Mouse (Mus musculus) testis, postnatal 14 days (tissue): Measurements from ENCODE around the gene Gm17268.

Experiments
- DNase-seq: peaks from one replicate; pipeline ENCODE4 v3.0.0; 2021; ENCODE audit warnings: low spot score

The Gm17268 gene

DNA sequence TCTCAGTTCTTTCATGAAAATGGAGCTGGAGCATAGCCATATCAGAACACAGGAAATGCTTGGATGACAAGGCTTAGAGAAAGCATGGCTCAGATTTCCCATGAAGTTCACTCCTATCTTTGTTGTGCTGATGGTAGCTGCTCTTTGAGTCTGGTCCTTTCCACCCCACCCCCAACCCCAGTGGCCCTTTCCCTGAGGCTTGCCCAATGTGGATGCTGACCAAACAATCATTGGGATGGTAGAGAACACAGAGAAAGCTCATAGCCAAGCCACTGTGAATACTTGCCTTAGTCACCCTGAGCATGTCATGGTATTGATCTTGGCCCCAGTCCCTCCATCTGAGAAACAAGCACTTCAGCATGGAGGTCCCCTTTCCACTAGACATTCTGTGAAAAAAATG lies 6.2 kb downstream of the Gm17268 start:
- DNase-seq = no peak

DNA sequence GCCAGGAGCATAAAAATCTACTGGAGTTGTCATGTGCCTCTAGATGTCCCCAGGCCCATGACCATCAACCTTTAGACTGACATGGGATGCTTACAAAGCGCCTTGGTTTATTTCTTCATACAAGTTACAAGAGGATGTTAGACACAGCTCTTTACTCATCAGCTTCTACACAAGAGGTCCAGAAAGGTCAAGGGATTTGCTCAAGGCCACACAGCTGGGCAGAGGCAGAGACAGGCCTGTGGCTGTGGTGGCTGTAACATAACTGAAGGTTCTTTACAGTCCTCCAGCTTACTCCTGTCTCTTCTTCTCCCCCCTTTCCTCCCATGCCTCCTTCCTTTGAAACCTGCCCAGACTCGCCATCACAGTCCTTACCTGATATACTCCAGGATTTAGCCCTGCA lies 8.2 kb downstream of the Gm17268 start:
- DNase-seq = no peak

DNA sequence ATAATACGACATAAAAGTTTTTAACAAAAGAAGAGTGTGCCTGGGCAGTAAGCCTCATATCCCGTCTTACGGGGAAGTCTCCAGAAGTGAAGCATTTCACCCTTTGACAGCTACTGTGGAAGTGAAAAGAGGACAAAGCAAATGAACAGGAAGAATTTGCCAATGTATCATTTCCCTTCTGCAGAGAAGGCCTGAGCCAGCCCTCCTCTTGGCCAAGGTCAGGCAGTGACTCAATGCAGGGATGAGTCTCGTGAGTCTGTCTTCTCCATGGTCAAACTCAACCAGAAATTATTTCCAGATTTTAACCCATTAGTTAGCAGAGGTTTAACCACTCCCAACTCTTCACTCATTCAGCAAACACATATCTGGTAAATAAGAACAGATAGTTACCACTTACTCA lies 14.6 kb downstream of the Gm17268 start:
- no peak for DNase-seq

DNA sequence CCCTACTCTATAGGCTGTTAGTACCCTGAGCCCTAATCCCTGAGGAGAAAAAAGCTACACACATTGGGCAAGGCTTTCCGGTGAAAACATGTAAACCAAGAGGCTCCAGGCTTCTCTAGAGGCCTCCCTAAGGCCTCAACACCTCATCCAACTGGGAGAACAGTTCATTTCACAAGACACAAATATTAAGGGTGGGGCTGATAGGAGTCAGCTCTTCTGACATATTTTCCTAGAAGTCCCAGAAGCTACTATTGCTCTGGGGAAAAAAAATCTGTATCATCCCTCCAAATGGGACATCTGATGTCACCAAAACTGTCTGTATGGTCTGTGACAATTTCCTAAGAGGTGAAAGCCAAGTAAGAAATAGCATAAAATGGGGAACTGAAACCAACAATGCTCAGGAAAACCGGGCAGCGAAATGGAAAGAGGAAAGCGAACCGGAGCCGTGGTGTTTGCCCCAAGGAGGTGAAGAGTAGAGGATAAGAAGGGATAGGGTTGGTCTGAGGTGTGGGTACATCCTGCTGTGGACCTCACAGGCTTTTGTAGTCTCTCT lies 15.8 kb downstream of the Gm17268 start:
- no peak for DNase-seq

DNA sequence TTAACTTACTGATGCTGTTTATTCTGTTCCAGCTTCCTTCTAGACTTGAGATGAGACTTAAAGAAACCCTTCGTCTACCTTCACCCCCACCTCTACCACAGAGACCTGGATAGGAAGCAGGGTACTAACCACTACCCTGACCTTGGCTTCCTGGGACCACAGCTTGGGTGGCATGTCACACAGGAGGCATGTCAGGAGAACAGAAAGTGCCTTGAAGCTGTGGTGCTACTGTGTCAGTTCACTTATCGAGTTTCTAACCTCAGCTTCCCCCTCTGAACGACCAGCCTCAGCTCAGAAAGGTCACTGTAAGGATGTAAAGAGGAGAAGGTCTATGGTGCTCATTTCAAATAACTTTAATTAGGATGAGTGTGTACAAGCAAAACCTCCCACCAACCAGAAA lies 17.0 kb downstream of the Gm17268 start:
- DNase-seq = no peak

DNA sequence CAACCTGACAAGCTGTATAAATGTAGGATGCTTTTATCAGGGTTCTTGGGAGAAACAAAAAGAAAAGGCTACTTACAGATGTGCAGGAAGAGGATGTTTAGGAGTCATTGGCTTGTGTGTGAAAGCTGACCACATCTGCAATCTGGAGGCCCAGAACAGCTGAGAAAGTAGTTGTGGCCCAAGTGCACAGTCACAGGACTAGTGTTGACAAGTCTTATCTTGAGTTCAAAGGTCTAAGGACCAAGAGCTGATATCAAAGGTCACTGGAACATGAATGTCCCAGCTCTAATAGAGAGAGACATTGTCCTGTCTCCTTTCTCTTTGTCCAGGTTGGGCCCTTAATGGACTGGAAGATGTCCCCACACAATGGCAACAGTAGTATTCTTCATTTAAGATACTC lies 18.6 kb downstream of the Gm17268 start:
- no peak for DNase-seq

DNA sequence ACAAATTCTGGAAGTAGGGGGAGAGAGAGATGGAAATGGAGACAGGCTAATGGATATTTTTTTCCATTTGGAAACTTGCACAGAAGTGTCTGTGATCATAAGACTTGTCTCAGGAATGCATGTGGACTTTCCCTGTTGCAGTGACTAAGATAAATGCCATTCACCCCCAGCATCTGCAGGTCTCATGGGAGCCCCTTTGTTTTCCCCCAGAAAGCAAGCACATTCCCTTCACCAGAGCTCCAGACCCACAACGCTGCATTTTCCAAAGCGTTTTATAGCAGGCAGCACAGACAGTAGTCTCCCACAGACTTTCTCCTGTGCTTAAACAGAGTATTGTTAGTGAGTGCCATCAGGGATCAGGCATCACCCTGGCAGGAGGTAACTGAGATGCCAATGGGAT lies 19.0 kb downstream of the Gm17268 start:
- no peak for DNase-seq

DNA sequence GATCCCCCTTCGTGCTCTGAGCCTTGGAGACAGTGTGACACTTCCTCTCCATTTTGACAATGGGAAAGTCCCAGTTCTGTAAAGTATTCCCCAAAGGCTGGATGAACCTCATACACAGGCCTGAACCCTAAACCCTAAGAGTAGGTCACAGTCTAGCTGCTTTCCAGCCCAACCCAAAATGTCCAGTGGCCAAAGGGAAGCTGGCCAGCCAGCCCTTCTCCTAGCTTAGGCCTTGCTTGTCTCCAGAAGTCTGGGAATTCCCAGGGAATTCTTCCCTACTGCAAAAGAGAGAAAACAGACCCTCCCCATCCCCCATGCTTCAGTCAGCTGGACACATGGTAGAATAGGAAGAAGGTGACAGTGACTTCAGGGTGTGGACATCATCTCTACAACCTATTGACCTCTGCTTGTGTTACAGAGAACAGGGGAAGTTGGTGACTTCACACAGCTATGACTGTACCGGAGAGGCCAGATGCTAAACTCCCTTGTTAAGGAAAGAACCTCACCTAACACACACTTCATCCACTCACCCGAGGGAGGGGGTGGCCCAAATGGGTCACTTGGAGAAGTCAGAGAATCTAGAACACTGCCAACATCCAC lies 22.1 kb downstream of the Gm17268 start:
- DNase-seq = no peak

DNA sequence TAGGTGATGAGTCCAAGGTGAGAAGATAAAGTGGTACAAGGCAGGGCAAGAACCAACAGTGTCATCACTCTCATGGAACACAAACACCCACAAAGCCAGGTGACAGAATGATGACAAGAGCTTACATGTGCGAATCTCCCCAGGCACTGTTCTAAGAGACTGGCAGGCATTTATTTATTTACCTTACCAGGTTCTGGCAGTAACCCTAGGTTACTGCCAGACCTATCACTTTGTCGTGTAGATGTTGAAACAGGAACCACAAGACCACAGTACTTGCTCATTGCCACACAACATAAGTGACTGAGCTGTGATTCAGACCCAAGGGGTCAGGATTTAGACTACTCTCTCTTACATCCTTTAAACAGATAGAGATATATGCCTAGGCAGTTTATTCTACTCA lies 23.3 kb downstream of the Gm17268 start:
- DNase-seq = no peak

DNA sequence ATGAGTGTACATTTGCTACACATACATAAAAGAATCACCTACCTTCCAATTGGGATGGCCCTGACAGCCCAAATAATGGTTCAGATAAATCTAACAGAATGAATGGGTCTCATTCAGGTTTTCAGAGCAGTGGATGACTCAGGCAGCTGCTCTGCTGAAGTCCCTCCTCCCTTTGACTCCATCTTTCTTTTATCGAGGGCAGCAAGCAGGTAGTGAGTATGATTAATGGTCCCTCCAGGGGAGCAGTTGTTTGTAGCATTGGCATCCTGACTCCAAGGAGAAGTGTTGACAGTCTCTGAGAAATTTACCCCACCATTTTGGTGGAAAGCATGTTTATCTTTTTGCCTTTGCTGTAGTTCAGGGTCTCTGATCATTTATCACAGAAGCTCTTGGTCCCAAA lies 24.6 kb downstream of the Gm17268 start:
- DNase-seq = no peak

DNA sequence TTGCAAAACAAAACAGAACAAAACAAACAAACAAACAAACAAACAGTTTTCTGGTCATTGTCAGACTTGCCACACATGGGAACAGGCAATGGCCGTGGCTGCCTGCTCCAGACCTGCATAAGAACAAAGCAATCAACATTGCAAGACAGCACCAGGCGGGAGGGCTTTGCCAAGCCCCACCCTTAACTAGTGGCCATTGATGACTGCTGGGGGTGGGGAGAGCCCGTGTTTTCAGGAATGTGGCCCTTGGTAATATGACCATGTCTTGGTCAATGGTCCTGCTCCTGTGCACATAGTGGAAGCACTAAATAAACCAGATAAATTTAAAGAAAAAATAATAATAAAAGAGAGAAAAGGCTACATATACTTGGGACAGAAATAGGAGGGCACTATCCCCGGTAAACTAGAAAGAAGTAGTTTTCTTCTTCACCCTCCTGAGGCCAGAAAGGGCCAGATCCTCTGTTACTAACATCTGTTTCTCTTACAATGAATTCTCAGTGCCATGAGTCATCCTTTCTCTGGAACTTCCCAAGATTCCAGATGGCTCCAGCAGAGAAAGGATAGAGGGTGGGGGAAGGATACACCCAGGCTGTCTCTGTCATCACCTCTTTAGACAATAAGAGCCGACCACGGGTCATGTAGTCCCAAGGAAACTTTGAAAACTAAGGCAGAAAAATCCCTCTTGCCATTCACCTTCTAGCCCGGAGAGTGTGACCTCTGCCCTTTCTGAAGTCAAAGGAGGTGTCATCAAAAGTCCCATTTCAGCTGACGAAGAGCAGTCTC lies 26.8 kb downstream of the Gm17268 start:
- DNase-seq = no peak

DNA sequence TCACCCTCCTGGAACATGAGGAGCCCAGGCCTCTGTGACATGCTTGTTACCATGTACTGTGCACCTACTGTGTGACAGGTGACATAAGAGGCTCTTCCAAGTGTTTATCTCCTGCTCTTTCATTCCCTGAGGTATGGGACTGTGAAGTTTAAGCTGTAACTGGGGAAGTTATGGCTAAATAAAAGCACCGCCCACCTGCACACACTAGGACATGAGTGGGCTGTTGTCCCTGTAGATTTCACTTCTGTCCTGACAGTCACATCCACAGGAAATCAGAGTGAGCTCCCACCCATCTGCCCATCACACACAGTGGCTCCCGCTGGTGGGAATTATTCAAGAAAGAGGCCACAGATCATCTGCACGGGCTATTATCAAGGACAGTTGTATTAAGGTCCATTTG lies 28.2 kb downstream of the Gm17268 start:
- no peak for DNase-seq

DNA sequence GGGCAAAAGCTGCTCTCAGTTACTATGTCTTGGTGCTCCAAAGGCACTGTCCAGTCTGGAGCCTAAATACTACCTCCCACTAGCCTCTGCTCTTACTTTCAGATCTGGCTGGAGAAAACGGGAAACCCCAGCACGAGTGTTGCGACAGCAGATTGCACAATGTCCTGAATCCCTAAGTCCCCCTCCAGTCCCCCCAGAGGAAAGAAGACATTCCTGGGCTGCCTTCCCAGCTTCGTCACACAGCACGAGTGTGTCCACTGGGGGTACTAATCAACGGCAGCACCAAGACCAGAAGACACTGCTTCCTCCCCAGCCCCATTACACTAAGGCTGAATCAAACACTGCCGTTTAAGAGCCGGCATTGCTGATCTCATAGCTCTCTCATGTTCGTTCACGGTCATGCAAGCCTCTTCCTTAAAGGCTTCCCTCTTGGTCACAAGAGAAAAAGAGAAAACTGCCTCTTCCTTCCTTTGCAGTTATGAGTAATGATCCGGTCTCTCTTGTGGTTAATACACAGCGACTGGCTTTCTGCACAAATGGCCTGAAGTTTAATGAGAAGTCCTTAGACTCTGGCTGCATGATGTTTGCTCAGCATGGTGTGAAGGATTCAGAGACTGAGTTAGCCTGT lies 31.5 kb downstream of the Gm17268 start:
- DNase-seq = no peak

DNA sequence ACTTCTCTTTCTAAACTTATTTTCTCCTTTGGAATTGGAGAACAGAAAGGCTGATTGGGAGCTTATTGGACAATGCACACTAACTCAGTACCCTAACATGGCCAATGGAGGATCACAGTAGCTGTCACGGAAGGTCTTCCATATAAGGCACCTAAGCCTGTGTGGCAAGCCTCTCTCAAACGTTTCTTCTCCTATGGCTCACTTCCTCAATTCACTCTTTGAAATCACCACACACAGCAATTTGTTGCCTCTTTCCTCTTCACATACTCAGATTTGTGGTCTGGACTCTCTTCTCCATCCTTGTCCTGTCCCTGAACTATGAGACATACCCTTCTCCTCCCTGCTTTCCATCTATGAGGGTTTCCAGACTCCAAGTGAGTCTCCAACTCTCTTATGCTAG lies 33.6 kb downstream of the Gm17268 start:
- DNase-seq = no peak

DNA sequence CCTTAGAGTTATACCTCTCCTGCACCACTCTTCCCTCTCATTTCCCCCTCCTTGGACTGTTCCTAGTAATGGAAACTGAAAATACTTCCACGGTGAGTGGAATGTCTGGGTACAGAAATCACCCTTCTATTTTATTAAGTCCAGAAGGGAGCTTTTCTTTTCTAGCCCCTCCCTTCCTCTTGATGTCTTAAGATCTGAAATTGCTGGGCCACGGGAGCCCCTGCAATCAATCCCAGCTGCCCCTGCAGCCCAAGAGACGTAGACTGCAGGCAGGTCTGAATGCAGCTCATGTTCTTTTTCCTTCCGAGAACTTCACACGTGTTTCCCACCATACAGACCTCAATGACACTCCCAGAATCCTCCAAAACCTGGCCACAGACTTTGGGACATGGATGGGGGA lies 37.8 kb downstream of the Gm17268 start:
- DNase-seq = no peak

DNA sequence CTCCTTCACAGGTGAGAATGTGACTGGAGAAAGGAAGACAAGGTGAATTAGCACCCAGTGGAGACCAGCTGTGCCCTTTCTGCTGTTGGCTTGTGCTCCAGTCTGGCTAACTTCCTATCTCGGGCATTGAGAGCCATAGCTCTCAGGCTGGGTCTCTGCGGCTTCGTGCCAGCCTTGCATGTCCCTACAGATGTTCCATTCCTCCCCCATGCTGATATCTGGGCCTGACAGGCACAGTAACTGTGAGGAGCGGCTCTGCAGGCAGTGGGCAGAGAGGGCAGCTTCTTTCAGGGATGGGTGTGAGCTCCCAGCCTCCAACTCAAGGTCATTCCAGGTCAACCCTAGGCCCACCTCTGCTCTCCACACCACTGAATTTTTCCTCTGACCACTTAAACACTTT lies 38.9 kb downstream of the Gm17268 start:
- DNase-seq = no peak

DNA sequence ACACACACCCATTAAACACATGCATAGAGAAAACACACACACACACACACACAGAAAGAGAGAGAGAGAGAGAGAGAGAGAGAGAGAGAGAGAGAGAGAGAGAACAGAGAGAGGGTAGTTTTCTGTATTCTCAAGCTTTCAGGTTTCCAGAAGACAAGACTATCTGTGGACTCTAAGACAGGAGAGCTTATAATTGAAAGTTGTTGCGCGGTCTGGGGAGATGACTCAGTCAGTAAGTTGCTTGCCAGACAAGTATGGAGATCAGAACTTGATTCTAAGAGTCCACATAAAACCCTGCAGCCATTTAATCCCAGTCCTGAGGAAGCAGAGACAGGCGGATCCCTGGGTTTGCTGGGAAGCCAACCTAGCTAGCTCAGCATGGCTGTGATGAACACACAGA lies 39.7 kb downstream of the Gm17268 start:
- no peak for DNase-seq

DNA sequence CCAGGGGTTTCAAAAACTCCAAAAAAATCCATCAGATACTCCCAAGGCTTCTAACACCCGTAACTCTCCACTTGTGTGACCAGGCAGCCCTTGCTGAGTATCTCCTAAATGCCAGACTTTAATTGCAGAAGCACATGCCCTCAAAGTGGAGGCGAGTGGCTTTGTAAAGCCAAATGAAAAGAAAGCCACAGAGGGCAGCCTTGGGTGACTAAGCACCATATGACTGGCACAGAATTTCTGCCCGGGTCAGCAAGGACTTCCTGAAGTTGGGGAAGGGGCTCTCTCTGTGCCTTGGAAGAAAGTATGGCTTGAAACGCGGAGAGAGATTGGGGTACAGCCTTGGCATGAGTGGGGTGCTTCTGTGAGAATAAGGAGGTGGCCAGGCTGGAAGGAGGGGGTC lies 41.3 kb downstream of the Gm17268 start:
- DNase-seq = no peak

DNA sequence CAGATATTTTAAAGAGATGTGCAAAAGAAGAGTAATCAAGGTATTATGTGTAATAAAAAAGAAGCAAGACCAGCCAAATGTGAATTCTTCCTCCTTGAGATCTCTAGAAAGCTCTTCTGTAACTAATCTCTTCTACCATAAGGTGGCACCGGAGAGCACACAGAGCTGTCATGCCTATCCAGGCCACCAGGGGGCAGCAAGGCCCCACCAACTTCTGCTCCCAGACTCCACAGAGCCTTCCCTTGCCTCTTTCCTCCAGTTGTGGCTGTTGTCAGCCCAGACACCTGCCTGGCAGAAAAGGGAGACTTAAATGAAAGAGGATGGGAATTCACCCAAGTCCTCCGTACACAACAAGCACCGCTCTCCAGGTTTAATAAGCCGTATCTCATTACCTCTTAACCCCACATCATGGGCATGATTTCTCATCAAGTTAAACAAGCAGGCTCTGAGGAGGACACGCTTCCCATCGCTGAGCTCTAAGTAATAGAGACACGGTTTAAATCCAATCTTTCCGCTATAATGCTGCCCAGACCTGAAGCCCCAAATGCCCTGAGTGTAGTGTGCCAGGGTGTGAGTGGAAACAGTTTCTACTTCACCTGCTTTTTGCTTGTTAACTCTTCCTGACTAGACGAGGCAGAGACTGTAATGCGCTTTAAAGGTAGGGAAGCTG lies 42.1 kb downstream of the Gm17268 start:
- DNase-seq = peak; percentile 64

DNA sequence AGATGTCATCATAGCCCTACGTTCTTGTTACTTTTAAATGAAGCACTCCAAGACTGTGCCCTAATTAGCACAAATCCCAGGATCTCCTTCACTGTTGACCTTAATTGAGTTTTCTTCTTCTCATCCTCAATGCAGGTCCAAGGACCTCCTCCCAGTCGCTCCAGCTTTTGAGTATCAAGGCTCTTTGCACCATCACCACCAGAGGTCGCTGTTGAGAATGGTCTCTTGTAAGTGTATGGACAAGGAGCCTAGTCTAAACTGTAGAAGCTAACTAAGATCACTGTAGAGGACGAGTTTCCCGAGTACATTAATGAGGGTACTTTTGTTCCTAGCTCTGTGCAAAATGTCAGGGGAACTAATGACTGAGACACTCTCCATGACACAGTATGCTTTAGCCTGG lies 55.2 kb downstream of the Gm17268 start:
- DNase-seq = no peak

DNA sequence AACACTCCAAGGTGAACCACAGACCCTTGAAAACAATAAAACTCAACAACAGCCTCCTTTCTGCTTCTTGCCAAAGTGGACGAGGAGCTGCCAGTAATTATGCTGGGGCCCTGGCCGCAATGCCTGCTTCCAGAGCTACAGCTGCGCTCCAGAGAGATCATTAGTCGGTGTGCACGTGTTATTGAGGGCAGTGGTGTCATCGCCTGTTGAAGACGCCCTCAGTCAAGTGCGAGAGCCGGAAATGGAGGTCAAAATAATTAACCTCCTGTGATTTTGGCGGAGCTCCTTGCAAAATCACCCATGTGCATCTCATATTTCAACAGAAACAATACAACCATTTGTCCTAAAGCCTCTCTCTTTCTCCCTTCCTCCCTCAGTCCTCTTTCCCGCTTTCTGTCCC lies 56.2 kb downstream of the Gm17268 start:
- DNase-seq = no peak
